Mouse (Mus musculus): ENCODE measurements around the gene Plekhm3. TPM values are rescaled to one million over a fixed set of nuclear protein-coding genes. Genes with fewer than 3 reads are reported as not detected.

Gene Plekhm3
- polyA plus RNA-seq, 1 experiment from 2014 or later, result 3.9 TPM

DNA sequence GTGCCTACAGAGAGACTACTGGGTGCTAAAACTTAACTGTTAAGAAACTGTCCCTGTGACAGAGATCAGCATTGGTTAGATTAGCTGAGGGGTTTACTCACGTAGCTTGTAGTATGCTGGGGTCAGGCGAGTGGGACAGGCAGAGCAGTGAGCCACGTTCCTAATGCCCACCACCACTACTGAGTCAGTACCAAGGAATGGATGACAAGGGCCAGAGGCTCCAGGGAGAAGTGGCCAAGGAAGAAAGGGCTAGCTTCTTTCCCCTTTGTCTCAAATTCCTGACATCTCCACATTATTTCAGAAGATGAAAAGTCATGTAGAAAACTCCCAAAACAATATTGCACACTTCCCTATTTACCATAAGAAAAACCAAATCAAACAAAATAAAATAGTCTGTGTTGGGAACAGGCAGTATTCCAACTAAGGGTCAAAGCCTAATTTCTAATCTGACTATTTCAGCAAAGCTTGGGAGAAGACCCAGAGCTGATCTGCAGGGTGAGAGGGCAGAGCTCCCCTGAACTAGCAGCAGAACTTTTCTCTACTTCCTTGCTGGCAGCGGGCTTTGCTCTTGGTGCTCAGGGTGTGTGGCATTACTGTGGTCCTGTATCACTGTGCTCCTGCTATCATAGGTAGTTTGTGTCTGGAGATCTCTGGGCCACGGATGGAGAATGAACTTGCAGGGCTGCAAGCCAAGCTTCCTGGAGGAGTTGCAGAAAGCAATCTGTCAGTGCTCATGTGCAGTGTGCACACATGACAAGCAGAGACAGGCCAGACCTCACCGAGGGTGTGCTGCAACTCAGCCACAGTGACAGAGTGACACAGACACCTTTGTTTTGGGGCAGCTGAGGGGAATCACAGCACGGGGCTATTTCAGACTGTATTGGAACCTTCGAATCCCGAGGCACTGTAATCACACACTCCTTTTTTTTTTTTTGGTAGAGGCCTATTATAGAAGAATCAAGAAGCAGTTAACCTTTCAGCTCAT, 165.5 kb downstream of the Plekhm3 start:
- no peaks in the 10 kb centered on the region for H3K9me3 ChIP-seq (ENCODE audit: control insufficient read depth, low read length)
- H3K36me3 ChIP-seq (ENCODE audit: control insufficient read depth, insufficient read depth, low read length), result no peaks in the 10 kb centered on the region
- H3K27me3 ChIP-seq (replicated peaks; ENCODE audit: control insufficient read depth, insufficient read depth, low read length), result no peaks in the 10 kb centered on the region
- H3K9ac ChIP-seq (ENCODE audit: low read depth, low read length), result no peak overlapping the region
- peak overlapping the region; percentile 68 for H3K27ac ChIP-seq (ENCODE audit: low read length)
- H3K4me3 ChIP-seq (ENCODE audit: low read length), result no peak overlapping the region
- ATAC-seq, result no peak
- peaks cover 56% of the 10 kb centered on the region for H3K4me1 ChIP-seq (ENCODE audit: control insufficient read depth, insufficient read depth, low read length)
- 42% methylated on average over 9 of the region's 9 CpGs for WGBS
- H3K4me2 ChIP-seq (ENCODE audit: low read depth, low read length), result no peak overlapping the region

GRCm38 (mm10) chr1:64787701-64788515, 168.7 kb downstream of the Plekhm3 start:
- peak; percentile 99 for ATAC-seq
- Histone ChIP-seq H3K9ac (ENCODE audit: low read depth, low read length) (peak overlapping the region; percentile 4), H3K4me2 (ENCODE audit: low read depth, low read length) (peak overlapping the region; percentile 13; the same call in 1 of the 2 replicates), H3K27ac (ENCODE audit: low read length) (peak overlapping the region; percentile 86), H3K36me3 (ENCODE audit: control insufficient read depth, insufficient read depth, low read length) (no peaks in the 10 kb centered on the region), H3K4me1 (ENCODE audit: control insufficient read depth, insufficient read depth, low read length) (peaks cover 41% of the 10 kb centered on the region), H3K27me3 (replicated peaks; ENCODE audit: control insufficient read depth, insufficient read depth, low read length) (no peaks in the 10 kb centered on the region), H3K4me3 (ENCODE audit: low read length) (no peak overlapping the region), H3K9me3 (ENCODE audit: control insufficient read depth, low read length) (no peaks in the 10 kb centered on the region)
- WGBS, result 46% methylated on average over 6 of the region's 6 CpGs

GRCm38 (mm10) chr1:64779863-64780262, 176.8 kb downstream of the Plekhm3 start:
- WGBS, result 74% methylated on average over 12 of the region's 12 CpGs
- H3K27ac ChIP-seq (ENCODE audit: low read length), result no peak overlapping the region
- H3K27me3 ChIP-seq (replicated peaks; ENCODE audit: control insufficient read depth, insufficient read depth, low read length), result no peaks in the 10 kb centered on the region
- H3K4me1 ChIP-seq (ENCODE audit: control insufficient read depth, insufficient read depth, low read length), result no peaks in the 10 kb centered on the region
- no peaks in the 10 kb centered on the region for H3K36me3 ChIP-seq (ENCODE audit: control insufficient read depth, insufficient read depth, low read length)
- ATAC-seq, result no peak
- H3K4me3 ChIP-seq (ENCODE audit: low read length), result no peak overlapping the region
- H3K9me3 ChIP-seq (ENCODE audit: control insufficient read depth, low read length), result no peaks in the 10 kb centered on the region
- H3K9ac ChIP-seq (ENCODE audit: low read depth, low read length), result no peak overlapping the region
- no peak overlapping the region for H3K4me2 ChIP-seq (ENCODE audit: low read depth, low read length)

DNA sequence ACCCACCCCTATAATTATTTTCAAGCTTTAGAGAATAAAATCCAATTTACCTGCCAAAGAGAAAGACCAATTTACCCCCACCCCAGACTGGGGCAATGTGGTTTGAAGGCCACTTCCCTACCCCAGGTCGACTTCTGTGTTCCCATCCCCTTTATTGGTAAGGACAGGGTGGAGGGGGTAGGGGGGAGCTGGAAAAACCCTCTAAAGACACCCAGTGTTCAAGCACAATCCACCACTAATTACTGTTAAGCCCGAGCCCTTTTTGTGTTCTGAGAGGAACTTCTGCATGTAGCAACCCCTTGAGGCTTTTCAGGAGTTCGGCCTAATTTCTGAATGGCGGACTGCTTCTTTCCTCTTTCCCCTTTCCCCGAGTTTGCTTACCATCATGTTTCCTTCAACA, 177.2 kb downstream of the Plekhm3 start:
- ATAC-seq, result no peak
- WGBS, result 68% methylated on average over 5 of the region's 5 CpGs
- H3K4me2 ChIP-seq (ENCODE audit: low read depth, low read length), result no peak overlapping the region
- H3K27ac ChIP-seq (ENCODE audit: low read length), result no peak overlapping the region
- H3K4me1 ChIP-seq (ENCODE audit: control insufficient read depth, insufficient read depth, low read length), result no peaks in the 10 kb centered on the region
- H3K9ac ChIP-seq (ENCODE audit: low read depth, low read length), result no peak overlapping the region
- no peak overlapping the region for H3K4me3 ChIP-seq (ENCODE audit: low read length)
- H3K27me3 ChIP-seq (replicated peaks; ENCODE audit: control insufficient read depth, insufficient read depth, low read length), result no peaks in the 10 kb centered on the region
- H3K9me3 ChIP-seq (ENCODE audit: control insufficient read depth, low read length), result no peaks in the 10 kb centered on the region
- no peaks in the 10 kb centered on the region for H3K36me3 ChIP-seq (ENCODE audit: control insufficient read depth, insufficient read depth, low read length)

GRCm38 (mm10) chr1:64773305-64773704, 183.3 kb downstream of the Plekhm3 start:
- no peaks in the 10 kb centered on the region for H3K36me3 ChIP-seq (ENCODE audit: control insufficient read depth, insufficient read depth, low read length)
- ATAC-seq, result no peak
- WGBS, result 73% methylated on average over 4 of the region's 4 CpGs

DNA sequence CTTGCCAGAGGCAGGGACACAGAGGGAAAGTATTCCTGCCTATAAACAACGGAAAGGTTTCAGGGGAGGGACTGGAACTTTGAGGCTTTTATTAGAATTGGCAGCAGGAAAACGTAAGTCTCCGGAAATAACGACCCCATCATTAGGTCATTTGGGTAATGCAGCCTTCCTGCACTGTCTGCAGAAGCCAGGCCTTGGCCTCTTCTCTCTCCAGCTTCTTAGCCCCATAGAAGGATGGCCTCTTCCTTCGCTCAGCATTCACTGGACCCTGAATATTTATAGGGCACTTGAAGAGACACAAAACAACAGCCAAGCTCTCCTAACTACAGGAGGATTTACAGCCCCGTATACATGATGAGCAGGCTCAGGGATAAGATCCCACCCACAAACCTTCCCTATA, 186.5 kb downstream of the Plekhm3 start:
- Histone ChIP-seq H3K27me3 (replicated peaks; ENCODE audit: control insufficient read depth, insufficient read depth, low read length) (no peaks in the 10 kb centered on the region), H3K27ac (ENCODE audit: low read length) (no peak overlapping the region), H3K4me2 (ENCODE audit: low read depth, low read length) (no peak overlapping the region), H3K4me1 (ENCODE audit: control insufficient read depth, insufficient read depth, low read length) (no peaks in the 10 kb centered on the region), H3K9ac (ENCODE audit: low read depth, low read length) (no peak overlapping the region), H3K4me3 (ENCODE audit: low read length) (no peak overlapping the region), H3K9me3 (ENCODE audit: control insufficient read depth, low read length) (no peaks in the 10 kb centered on the region), H3K36me3 (ENCODE audit: control insufficient read depth, insufficient read depth, low read length) (no peaks in the 10 kb centered on the region)
- ATAC-seq, result no peak
- WGBS, result 35% methylated on average over 6 of the region's 6 CpGs

More at GRCm38 (mm10) chr1:64773305-64773704, 183.3 kb downstream of the Plekhm3 start:
- Histone ChIP-seq H3K4me3 (ENCODE audit: low read length) (no peak overlapping the region), H3K27me3 (replicated peaks; ENCODE audit: control insufficient read depth, insufficient read depth, low read length) (no peaks in the 10 kb centered on the region), H3K9me3 (ENCODE audit: control insufficient read depth, low read length) (no peaks in the 10 kb centered on the region), H3K9ac (ENCODE audit: low read depth, low read length) (no peak overlapping the region), H3K27ac (ENCODE audit: low read length) (no peak overlapping the region), H3K4me2 (ENCODE audit: low read depth, low read length) (no peak overlapping the region), H3K4me1 (ENCODE audit: control insufficient read depth, insufficient read depth, low read length) (no peaks in the 10 kb centered on the region)

DNA sequence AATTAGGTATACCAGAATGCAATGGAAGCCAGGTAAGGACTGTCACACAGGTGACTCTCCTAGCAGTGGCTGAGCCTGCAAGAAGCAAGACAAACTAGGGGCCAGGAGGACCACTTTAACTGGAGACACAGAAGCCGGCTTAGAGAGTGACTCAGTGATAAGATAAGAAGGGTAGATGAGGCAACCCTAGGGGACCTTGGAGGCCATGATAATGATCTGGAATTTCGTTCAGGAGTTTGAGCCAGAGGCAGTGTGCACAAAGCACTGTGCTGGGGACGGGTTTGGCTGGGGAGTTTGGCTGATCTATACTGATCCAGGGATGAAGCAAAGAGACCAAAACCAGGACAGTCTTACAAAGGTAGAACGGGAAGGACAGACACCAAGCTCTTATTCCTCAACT, 195.0 kb downstream of the Plekhm3 start:
- 56% methylated on average over 4 of the region's 4 CpGs for WGBS
- Histone ChIP-seq H3K27me3 (replicated peaks; ENCODE audit: control insufficient read depth, insufficient read depth, low read length) (no peaks in the 10 kb centered on the region), H3K4me3 (ENCODE audit: low read length) (no peak overlapping the region), H3K4me2 (ENCODE audit: low read depth, low read length) (no peak overlapping the region), H3K36me3 (ENCODE audit: control insufficient read depth, insufficient read depth, low read length) (no peaks in the 10 kb centered on the region), H3K9me3 (ENCODE audit: control insufficient read depth, low read length) (no peaks in the 10 kb centered on the region), H3K9ac (ENCODE audit: low read depth, low read length) (no peak overlapping the region), H3K27ac (ENCODE audit: low read length) (no peak overlapping the region), H3K4me1 (ENCODE audit: control insufficient read depth, insufficient read depth, low read length) (no peaks in the 10 kb centered on the region)
- peak; percentile 67 for ATAC-seq

DNA sequence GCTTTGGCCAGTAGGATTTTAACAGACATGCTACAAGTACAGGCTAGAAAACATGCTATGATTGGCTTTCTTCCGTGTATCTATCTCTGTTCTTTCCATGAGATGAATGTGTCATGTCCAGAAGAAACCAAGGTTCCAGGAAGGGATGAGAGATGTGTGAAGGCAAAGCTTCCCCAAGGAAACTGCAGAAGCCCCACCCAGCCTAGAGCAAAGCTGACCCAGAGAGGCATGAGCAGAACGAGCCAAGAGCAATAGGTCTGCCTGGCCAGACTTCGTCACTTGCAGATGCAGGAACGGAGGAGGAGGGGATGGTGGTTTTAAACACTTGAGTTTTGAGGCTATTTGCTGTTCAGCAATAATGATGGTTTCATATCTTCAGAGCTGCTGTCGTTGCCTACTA, 198.9 kb downstream of the Plekhm3 start:
- Histone ChIP-seq H3K27ac (ENCODE audit: low read length) (no peak overlapping the region), H3K4me3 (ENCODE audit: low read length) (no peak overlapping the region), H3K9me3 (ENCODE audit: control insufficient read depth, low read length) (no peaks in the 10 kb centered on the region), H3K27me3 (replicated peaks; ENCODE audit: control insufficient read depth, insufficient read depth, low read length) (no peaks in the 10 kb centered on the region), H3K36me3 (ENCODE audit: control insufficient read depth, insufficient read depth, low read length) (no peaks in the 10 kb centered on the region), H3K4me2 (ENCODE audit: low read depth, low read length) (no peak overlapping the region), H3K9ac (ENCODE audit: low read depth, low read length) (no peak overlapping the region), H3K4me1 (ENCODE audit: control insufficient read depth, insufficient read depth, low read length) (peaks cover 7% of the 10 kb centered on the region; the same call in 1 of the 2 replicates)
- WGBS, result 77% methylated on average over 5 of the region's 5 CpGs
- ATAC-seq, result no peak

DNA sequence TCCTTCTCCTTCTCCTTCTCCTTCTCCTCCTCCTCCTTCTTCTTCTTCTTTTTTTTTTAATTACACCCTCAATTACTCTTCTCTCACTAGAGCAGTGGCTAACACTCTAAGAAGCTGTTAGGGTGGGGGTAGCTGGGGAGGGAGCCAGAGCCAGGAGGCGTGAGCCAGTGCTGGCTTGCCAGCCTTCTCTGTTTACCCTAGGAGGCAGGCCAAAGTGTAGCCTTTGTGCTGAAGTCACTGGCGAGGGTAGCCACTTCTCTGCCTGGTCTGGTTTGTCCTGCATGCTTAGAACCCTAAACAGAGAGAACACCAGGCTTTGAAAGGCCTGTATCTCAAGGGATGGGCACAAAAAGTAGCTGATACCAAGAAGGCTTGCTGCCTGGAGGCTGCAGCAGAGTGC, 199.4 kb downstream of the Plekhm3 start:
- no peak overlapping the region for H3K4me2 ChIP-seq (ENCODE audit: low read depth, low read length)
- H3K36me3 ChIP-seq (ENCODE audit: control insufficient read depth, insufficient read depth, low read length), result no peaks in the 10 kb centered on the region
- H3K4me1 ChIP-seq (ENCODE audit: control insufficient read depth, insufficient read depth, low read length), result peaks cover 7% of the 10 kb centered on the region; the same call in 1 of the 2 replicates
- H3K9ac ChIP-seq (ENCODE audit: low read depth, low read length), result no peak overlapping the region
- WGBS, result 36% methylated on average over 2 of the region's 2 CpGs
- no peaks in the 10 kb centered on the region for H3K9me3 ChIP-seq (ENCODE audit: control insufficient read depth, low read length)
- H3K27ac ChIP-seq (ENCODE audit: low read length), result no peak overlapping the region
- ATAC-seq, result peak; percentile 64
- no peaks in the 10 kb centered on the region for H3K27me3 ChIP-seq (replicated peaks; ENCODE audit: control insufficient read depth, insufficient read depth, low read length)
- no peak overlapping the region for H3K4me3 ChIP-seq (ENCODE audit: low read length)
